Mouse (Mus musculus): ENCODE data around the gene Dtx4. TPM values are rescaled to one million over a fixed set of nuclear protein-coding genes. Genes with fewer than 3 reads are reported as not detected.

Dtx4 gene
- polyA plus RNA-seq, 1 experiment from 2014 or later = 64.3 TPM

- DNase-seq (ENCODE audit: low spot score, missing footprints) (peak; percentile 39), ATAC-seq (ENCODE audit: low FRiP score) (no peak)
- Histone ChIP-seq H3K9ac (ENCODE audit: low read length) (no peak overlapping the region), H3K4me2 (no peak overlapping the region), H3K27me3 (ENCODE audit: control insufficient read depth, insufficient read depth, low read length) (no peaks in the 10 kb centered on the region), H3K4me3 (ENCODE audit: low read depth, low read length) (no peak overlapping the region), H3K36me3 (ENCODE audit: control insufficient read depth, insufficient read depth, low read length) (no peaks in the 10 kb centered on the region), H3K4me1 (ENCODE audit: control insufficient read depth, insufficient read depth, low read length) (no peaks in the 10 kb centered on the region), H3K27ac (ENCODE audit: low read depth, low read length) (no peak overlapping the region), H3K9me3 (ENCODE audit: control insufficient read depth, low read length) (no peaks in the 10 kb centered on the region)
- WGBS = 59% methylated on average over 4 of the region's 4 CpGs
These were observed 22.1 kb upstream of the Dtx4 start for GRCm38 (mm10) chr19:12523377-12523776.

DNA sequence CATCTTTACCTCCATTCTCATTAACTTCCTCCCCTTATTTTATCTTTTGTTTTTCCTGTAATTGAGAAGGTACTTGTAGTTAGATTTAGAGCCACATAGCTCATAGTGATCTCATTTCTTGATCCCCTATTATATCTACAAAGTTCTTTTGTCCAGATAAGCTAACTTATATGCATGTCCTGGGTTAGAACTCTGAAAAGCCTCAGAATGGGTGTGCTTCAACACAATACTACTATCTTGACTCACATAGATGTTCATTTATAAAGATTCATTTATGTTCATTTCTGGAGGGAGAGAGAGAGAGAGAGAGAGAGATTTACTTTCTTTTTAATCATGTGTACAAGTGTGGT, 17.3 kb upstream of the Dtx4 start:
- Histone ChIP-seq H3K27ac (ENCODE audit: low read depth, low read length) (no peak overlapping the region), H3K27me3 (ENCODE audit: control insufficient read depth, insufficient read depth, low read length) (no peaks in the 10 kb centered on the region), H3K36me3 (ENCODE audit: control insufficient read depth, insufficient read depth, low read length) (no peaks in the 10 kb centered on the region), H3K4me3 (ENCODE audit: low read depth, low read length) (peak overlapping the region; percentile 49; the same call in 1 of the 2 replicates), H3K4me1 (ENCODE audit: control insufficient read depth, insufficient read depth, low read length) (no peaks in the 10 kb centered on the region), H3K9me3 (ENCODE audit: control insufficient read depth, low read length) (no peaks in the 10 kb centered on the region), H3K9ac (ENCODE audit: low read length) (no peak overlapping the region), H3K4me2 (peak overlapping the region; percentile 65)
- no peak for ATAC-seq (ENCODE audit: low FRiP score)
- DNase-seq (ENCODE audit: low spot score, missing footprints) = no peak

DNA sequence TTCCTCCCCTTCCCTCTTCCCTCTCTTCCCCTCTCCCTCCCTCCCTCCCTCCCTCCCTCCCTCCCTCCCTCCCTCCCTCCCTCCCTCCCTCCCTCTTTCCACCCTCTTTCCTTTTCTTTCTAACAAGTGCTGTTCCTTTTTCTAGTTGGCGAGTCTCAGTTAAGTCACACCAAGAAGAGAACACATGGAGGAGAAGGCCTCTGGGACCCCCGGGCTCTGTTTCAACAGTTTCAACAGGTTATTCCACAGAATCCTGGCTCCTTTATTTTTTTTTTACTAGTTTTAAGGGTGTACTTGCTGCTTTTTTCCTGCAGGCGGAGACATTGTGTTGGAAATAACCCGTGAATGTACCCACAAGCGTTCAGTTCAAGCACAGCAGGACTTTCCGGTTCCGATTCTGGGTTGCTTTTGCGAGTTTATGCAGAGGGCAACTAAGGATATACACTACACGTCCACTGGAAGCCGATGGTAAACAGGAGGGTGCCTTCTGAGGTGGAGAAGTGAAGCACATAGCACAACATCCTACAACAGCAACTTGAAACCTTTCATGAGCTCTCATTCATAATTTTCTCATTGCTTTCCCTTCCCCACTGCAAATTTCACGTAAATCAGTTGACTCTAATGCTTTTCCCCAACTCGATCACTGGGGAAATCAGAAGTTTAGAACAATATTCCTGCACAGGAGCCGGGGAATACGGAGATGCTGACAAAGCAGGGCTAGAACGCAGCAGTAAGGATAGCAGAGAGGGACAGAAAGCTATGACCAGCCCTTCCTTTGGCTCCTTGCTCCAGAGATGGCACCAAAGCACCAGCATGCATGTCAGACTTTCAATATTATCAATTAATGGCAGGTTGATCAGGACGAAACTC, 16.7 kb upstream of the Dtx4 start:
- H3K9me3 ChIP-seq (ENCODE audit: control insufficient read depth, low read length) = no peaks in the 10 kb centered on the region
- H3K9ac ChIP-seq (ENCODE audit: low read length) = peak overlapping the region; percentile 83
- H3K36me3 ChIP-seq (ENCODE audit: control insufficient read depth, insufficient read depth, low read length) = no peaks in the 10 kb centered on the region
- 2% methylated on average over 15 of the region's 16 CpGs for WGBS
- peak; percentile 95 for DNase-seq (ENCODE audit: low spot score, missing footprints)
- H3K27ac ChIP-seq (ENCODE audit: low read depth, low read length) = no peak overlapping the region
- peak; percentile 90 for ATAC-seq (ENCODE audit: low FRiP score)
- H3K4me3 ChIP-seq (ENCODE audit: low read depth, low read length) = peak overlapping the region; percentile 49
- no peaks in the 10 kb centered on the region for H3K4me1 ChIP-seq (ENCODE audit: control insufficient read depth, insufficient read depth, low read length)
- H3K4me2 ChIP-seq = peak overlapping the region; percentile 65
- H3K27me3 ChIP-seq (ENCODE audit: control insufficient read depth, insufficient read depth, low read length) = no peaks in the 10 kb centered on the region

GRCm38 (mm10) chr19:12514621-12515020, 13.4 kb upstream of the Dtx4 start:
- no peak overlapping the region for H3K4me2 ChIP-seq
- no peak for ATAC-seq (ENCODE audit: low FRiP score)

DNA sequence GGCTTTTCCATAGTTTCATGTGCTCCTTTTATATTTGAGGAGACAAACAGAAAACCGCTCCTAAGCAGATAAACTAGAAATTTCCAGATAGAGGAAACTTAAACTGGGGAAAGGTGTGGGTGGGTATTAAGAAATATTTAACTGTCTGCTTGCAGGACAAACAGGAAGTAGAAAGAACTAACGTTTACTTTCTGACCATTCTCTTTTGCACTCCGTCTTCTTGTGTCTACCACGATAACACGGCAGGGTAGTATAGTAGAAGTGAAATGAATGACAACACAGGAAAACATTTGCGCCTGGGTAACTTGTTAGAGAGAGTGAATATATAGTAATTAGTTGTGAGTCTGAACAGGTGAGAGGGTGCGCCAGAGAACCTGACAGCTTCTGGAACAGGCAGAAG, 1.5 kb upstream of the Dtx4 start:
- Histone ChIP-seq H3K36me3 (ENCODE audit: control insufficient read depth, insufficient read depth, low read length) (no peaks in the 10 kb centered on the region), H3K9me3 (ENCODE audit: control insufficient read depth, low read length) (no peaks in the 10 kb centered on the region), H3K9ac (ENCODE audit: low read length) (no peak overlapping the region), H3K27me3 (ENCODE audit: control insufficient read depth, insufficient read depth, low read length) (no peaks in the 10 kb centered on the region), H3K4me3 (ENCODE audit: low read depth, low read length) (no peak overlapping the region), H3K27ac (ENCODE audit: low read depth, low read length) (no peak overlapping the region), H3K4me1 (ENCODE audit: control insufficient read depth, insufficient read depth, low read length) (peaks cover 16% of the 10 kb centered on the region), H3K4me2 (no peak overlapping the region)
- DNase-seq (ENCODE audit: low spot score, missing footprints) (no peak), ATAC-seq (ENCODE audit: low FRiP score) (no peak)
- 94% methylated on average over 7 of the region's 7 CpGs for WGBS

More at GRCm38 (mm10) chr19:12514621-12515020, 13.4 kb upstream of the Dtx4 start:
- Histone ChIP-seq H3K9ac (ENCODE audit: low read length) (no peak overlapping the region), H3K27ac (ENCODE audit: low read depth, low read length) (no peak overlapping the region), H3K9me3 (ENCODE audit: control insufficient read depth, low read length) (no peaks in the 10 kb centered on the region), H3K4me3 (ENCODE audit: low read depth, low read length) (no peak overlapping the region), H3K36me3 (ENCODE audit: control insufficient read depth, insufficient read depth, low read length) (no peaks in the 10 kb centered on the region), H3K4me1 (ENCODE audit: control insufficient read depth, insufficient read depth, low read length) (no peaks in the 10 kb centered on the region), H3K27me3 (ENCODE audit: control insufficient read depth, insufficient read depth, low read length) (no peaks in the 10 kb centered on the region)
- no peak for DNase-seq (ENCODE audit: low spot score, missing footprints)

GRCm38 (mm10) chr19:12500881-12501311, 358 bp downstream of the Dtx4 start:
- Histone ChIP-seq H3K4me3 (ENCODE audit: low read depth, low read length) (peak overlapping the region; percentile 91), H3K9ac (ENCODE audit: low read length) (peak overlapping the region; percentile 100), H3K4me2 (peak overlapping the region; percentile 74), H3K27me3 (ENCODE audit: control insufficient read depth, insufficient read depth, low read length) (no peaks in the 10 kb centered on the region), H3K36me3 (ENCODE audit: control insufficient read depth, insufficient read depth, low read length) (peaks cover 4% of the 10 kb centered on the region; the same call in 1 of the 2 replicates), H3K4me1 (ENCODE audit: control insufficient read depth, insufficient read depth, low read length) (peaks cover 30% of the 10 kb centered on the region), H3K27ac (ENCODE audit: low read depth, low read length) (peak overlapping the region; percentile 97), H3K9me3 (ENCODE audit: control insufficient read depth, low read length) (no peaks in the 10 kb centered on the region)
- under 1% methylated on average over 38 of the region's 38 CpGs for WGBS
- ATAC-seq (ENCODE audit: low FRiP score) (peak; percentile 41), DNase-seq (ENCODE audit: low spot score, missing footprints) (peak; percentile 94)

- DNase-seq (ENCODE audit: low spot score, missing footprints) (peak; percentile 94), ATAC-seq (ENCODE audit: low FRiP score) (peak; percentile 54)
- peaks cover 35% of the 10 kb centered on the region for H3K4me1 ChIP-seq (ENCODE audit: control insufficient read depth, insufficient read depth, low read length)
- 0% methylated on average over 3 of the region's 3 CpGs for WGBS
- H3K4me2 ChIP-seq = peak overlapping the region; percentile 74
- peak overlapping the region; percentile 91 for H3K4me3 ChIP-seq (ENCODE audit: low read depth, low read length)
- peak overlapping the region; percentile 100 for H3K9ac ChIP-seq (ENCODE audit: low read length)
- H3K27ac ChIP-seq (ENCODE audit: low read depth, low read length) = peak overlapping the region; percentile 97
- no peaks in the 10 kb centered on the region for H3K27me3 ChIP-seq (ENCODE audit: control insufficient read depth, insufficient read depth, low read length)
- no peaks in the 10 kb centered on the region for H3K9me3 ChIP-seq (ENCODE audit: control insufficient read depth, low read length)
- H3K36me3 ChIP-seq (ENCODE audit: control insufficient read depth, insufficient read depth, low read length) = peaks cover 4% of the 10 kb centered on the region; the same call in 1 of the 2 replicates
These were observed 1.1 kb downstream of the Dtx4 start for GRCm38 (mm10) chr19:12500124-12500523.

DNA sequence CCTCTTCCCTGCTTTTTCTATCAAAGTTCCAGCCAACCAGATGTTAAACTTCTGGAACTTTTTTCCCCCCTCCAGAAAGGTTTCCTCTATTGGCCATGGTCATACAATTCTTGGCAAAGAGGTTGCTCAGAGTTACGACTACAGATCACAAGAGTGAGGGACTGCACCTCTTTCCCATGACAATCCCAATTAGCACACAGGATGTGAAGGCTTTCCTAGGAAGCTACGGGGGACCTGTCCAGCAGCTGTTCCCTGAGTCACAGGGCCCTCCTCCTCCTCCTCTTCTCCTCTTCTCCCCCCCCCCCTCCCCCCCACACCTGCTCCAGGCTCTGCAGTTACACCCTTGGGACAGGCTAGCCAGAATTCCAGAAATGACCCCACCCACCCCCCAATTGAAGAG, 1.8 kb downstream of the Dtx4 start:
- DNase-seq (ENCODE audit: low spot score, missing footprints) (peak; percentile 88), ATAC-seq (ENCODE audit: low FRiP score) (no peak)
- WGBS = 5% methylated on average over 2 of the region's 2 CpGs
- H3K9ac ChIP-seq (ENCODE audit: low read length) = peak overlapping the region; percentile 100
- peak overlapping the region; percentile 74 for H3K4me2 ChIP-seq
- peaks cover 41% of the 10 kb centered on the region for H3K4me1 ChIP-seq (ENCODE audit: control insufficient read depth, insufficient read depth, low read length)
- peak overlapping the region; percentile 91 for H3K4me3 ChIP-seq (ENCODE audit: low read depth, low read length)
- no peaks in the 10 kb centered on the region for H3K9me3 ChIP-seq (ENCODE audit: control insufficient read depth, low read length)
- peak overlapping the region; percentile 97 for H3K27ac ChIP-seq (ENCODE audit: low read depth, low read length)
- peaks cover 4% of the 10 kb centered on the region; the same call in 1 of the 2 replicates for H3K36me3 ChIP-seq (ENCODE audit: control insufficient read depth, insufficient read depth, low read length)
- H3K27me3 ChIP-seq (ENCODE audit: control insufficient read depth, insufficient read depth, low read length) = no peaks in the 10 kb centered on the region

GRCm38 (mm10) chr19:12498941-12499340, 2.3 kb downstream of the Dtx4 start:
- Histone ChIP-seq H3K27ac (ENCODE audit: low read depth, low read length) (peak overlapping the region; percentile 97; the same call in 1 of the 2 replicates), H3K27me3 (ENCODE audit: control insufficient read depth, insufficient read depth, low read length) (no peaks in the 10 kb centered on the region), H3K4me3 (ENCODE audit: low read depth, low read length) (peak overlapping the region; percentile 91), H3K4me2 (peak overlapping the region; percentile 74), H3K36me3 (ENCODE audit: control insufficient read depth, insufficient read depth, low read length) (peaks cover 4% of the 10 kb centered on the region; the same call in 1 of the 2 replicates), H3K4me1 (ENCODE audit: control insufficient read depth, insufficient read depth, low read length) (peaks cover 47% of the 10 kb centered on the region), H3K9me3 (ENCODE audit: control insufficient read depth, low read length) (no peaks in the 10 kb centered on the region), H3K9ac (ENCODE audit: low read length) (peak overlapping the region; percentile 100)
- ATAC-seq (ENCODE audit: low FRiP score) = no peak
- DNase-seq (ENCODE audit: low spot score, missing footprints) = peak; percentile 69
- 38% methylated on average over 1 of the region's 1 CpGs for WGBS
